ENCODE assay signal across 8 mouse cellular contexts in the genomic region with DNA sequence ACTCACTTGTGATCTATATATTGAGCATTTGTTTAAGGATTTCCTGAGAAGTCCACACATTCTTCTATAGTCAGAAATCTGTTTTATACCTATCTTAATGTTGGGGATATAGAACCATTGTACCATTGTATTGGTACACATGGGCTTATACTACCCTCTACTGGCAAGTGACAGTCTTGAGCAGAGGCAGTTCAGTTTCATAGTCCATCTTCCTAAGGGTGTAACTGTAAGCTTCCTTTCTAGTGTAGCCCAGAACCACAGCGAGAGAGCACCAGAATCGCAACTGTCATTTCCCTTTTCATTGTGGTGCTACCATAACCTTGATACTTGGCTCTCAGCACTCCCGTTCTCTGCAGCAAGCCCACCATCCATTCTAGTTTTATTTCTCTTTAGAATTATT. TPM values are rescaled to one million over a fixed set of nuclear protein-coding genes. Genes with fewer than 3 reads are reported as not detected.
DNase-seq lines count a peak whose midpoint lies in the region; ATAC-seq and TF ChIP-seq lines count a peak whose summit lies in the region.

No protein-coding gene starts in this region.

- peak; percentile 85 for ATAC-seq in hindbrain, embryonic 13.5 days (ENCODE audit: low FRiP score)
- no peak for ATAC-seq in liver, embryonic 14.5 days (ENCODE audit: insufficient read depth)

- no peaks in the 10 kb centered on the region for H3K9me3 ChIP-seq in hindbrain, embryonic 13.5 days
- no peaks in the 10 kb centered on the region for H3K9me3 ChIP-seq in liver, embryonic 14.5 days (ENCODE audit: control insufficient read depth, low read length)

- no peak for TF ChIP-seq EP300 in liver, embryonic 14.5 days (IDR thresholded peaks at IDR 0.05; ENCODE audit: low read depth)

- peaks cover 10% of the 10 kb centered on the region for H3K36me3 ChIP-seq in hindbrain, embryonic 13.5 days
- peaks cover 15% of the 10 kb centered on the region for H3K36me3 ChIP-seq in liver, embryonic 14.5 days (replicated peaks; ENCODE audit: control insufficient read depth, insufficient read depth, low read depth)

- no peak overlapping the region for H3K9ac ChIP-seq in hindbrain, embryonic 13.5 days
- no peak overlapping the region for H3K9ac ChIP-seq in liver, embryonic 14.5 days (replicated peaks)

- peak; percentile 27 for DNase-seq in ovary, postnatal 14 days (ENCODE audit: low spot score)
- no peak for DNase-seq in ovary, adult 18-20 months (ENCODE audit: low spot score)
- peak; percentile 48 for DNase-seq in R1 (ENCODE audit: low read depth, low spot score)
- peak; percentile 64 to 74 for DNase-seq in cerebellum, postnatal 10 days
- DNase-seq in liver, embryonic 14.5 days (ENCODE audit: low read depth in 3 of 3, low spot score in 3 of 3), result peak; percentile 22 to 38 (median 27)
- DNase-seq in retina, embryonic 14.5 days (ENCODE audit: low spot score), result peak; percentile 82
- no peak for DNase-seq in urinary bladder, adult 18-20 months (ENCODE audit: low spot score in 2 of 2)

- no peak overlapping the region for H3K4me3 ChIP-seq in hindbrain, embryonic 13.5 days
- no peak overlapping the region for H3K4me3 ChIP-seq in liver, embryonic 14.5 days (ENCODE audit: insufficient read depth in 1 of 2, low read depth in 2 of 2, low read length in 2 of 2)

- H3K4me1 ChIP-seq in hindbrain, embryonic 13.5 days (replicated peaks), result no peaks in the 10 kb centered on the region
- H3K4me1 ChIP-seq in liver, embryonic 14.5 days (replicated peaks; ENCODE audit: control insufficient read depth in 2 of 2, insufficient read depth in 2 of 2, low read length in 1 of 2), result no peaks in the 10 kb centered on the region

- H3K27me3 ChIP-seq in hindbrain, embryonic 13.5 days, result no peaks in the 10 kb centered on the region
- H3K27me3 ChIP-seq in liver, embryonic 14.5 days (ENCODE audit: control insufficient read depth, insufficient read depth, low read length), result no peaks in the 10 kb centered on the region

- no peak overlapping the region for H3K27ac ChIP-seq in hindbrain, embryonic 13.5 days
- no peak overlapping the region for H3K27ac ChIP-seq in liver, embryonic 14.5 days

- peak; percentile 76 for TF ChIP-seq CTCF in liver, embryonic 14.5 days (IDR thresholded peaks at IDR 0.05; ENCODE audit: low read depth)

- 83% methylated on average over 3 of the region's 3 CpGs for WGBS in hindbrain, embryonic 13.5 days
- WGBS in liver, embryonic 14.5 days (ENCODE audit: insufficient replicate concordance), result 31% methylated on average over 3 of the region's 3 CpGs

- no peak overlapping the region for H3K4me2 ChIP-seq in hindbrain, embryonic 13.5 days
- H3K4me2 ChIP-seq in liver, embryonic 14.5 days (ENCODE audit: low read depth), result no peak overlapping the region

RNA-seq across cellular contexts. Expression of a gene that starts 36.8 kb away (rescaled TPM):
- 6.9 and 7.9 TPM in 2 replicates for polyA plus RNA-seq in hindbrain, embryonic 13.5 days (2015; fragmentation: Nextera tagmentation; extraction: Ambion mirVana)
- 0.08 and 0.09 TPM in 2 replicates for polyA plus RNA-seq in liver, embryonic 14.5 days (2012; rRNA removed)
- polyA plus RNA-seq in liver, embryonic 14.5 days (2014; fragmentation: Nextera tagmentation; extraction: Ambion mirVana), result 0.08 and 0.11 TPM in 2 replicates

Comparison
In these comparisons a context has a peak if more than half of its experiments do, and no peak if none do; other contexts are left out.
1. DNase-seq: peak in ovary, postnatal 14 days (single experiment), R1 (single experiment), cerebellum, postnatal 10 days (2 of 2), liver, embryonic 14.5 days (3 of 3) and retina, embryonic 14.5 days (single experiment); none in ovary, adult 18-20 months (single experiment) and urinary bladder, adult 18-20 months (0 of 2).